Mouse (Mus musculus) forebrain, embryonic 14.5 days (tissue): ENCODE results near the gene Ltb4r2. TPM values are rescaled to one million over a fixed set of nuclear protein-coding genes. Genes with fewer than 3 reads are reported as not detected.
A peak's percentile ranks its signal among the peaks of the same experiment; 100 is the strongest.

Source experiments
- ATAC-seq: fragments of 200-750 bp; cut with Nextera tagmentation; 2 replicates; pipeline ENCODE4 v1.8.0; 2017; ENCODE audit warnings: mild to moderate bottlenecking, moderate library complexity
- DNase-seq: peaks from one replicate; pipeline ENCODE4 v3.0.0-alpha.2; 2015; ENCODE audit warnings: low spot score
- H3K27ac ChIP-seq: fragments of 300-500 bp; sonication (generic); 2 replicates; pipeline ENCODE4 v1.5.1; 2014; ENCODE audit warnings: low read depth, mild to moderate bottlenecking, control low read depth, low read length, moderate library complexity
- H3K27me3 ChIP-seq: fragments of 300-500 bp; sonication (generic); replicated peaks from 2 replicates; pipeline ENCODE4 v1.6.1; 2014; ENCODE audit warnings: low read length, control low read depth, mixed read lengths; ENCODE audit not compliant: control insufficient read depth, insufficient read depth
- H3K36me3 ChIP-seq: fragments of 300-500 bp; sonication (generic); 2 replicates; pipeline ENCODE4 v1.6.1; 2014; ENCODE audit warnings: low read length, control low read depth; ENCODE audit not compliant: control insufficient read depth, insufficient read depth
- H3K4me1 ChIP-seq: fragments of 300-500 bp; sonication (generic); 2 replicates; pipeline ENCODE4 v1.6.1; 2014; ENCODE audit warnings: antibody characterized with exemption, low read length, control low read depth; ENCODE audit not compliant: control insufficient read depth, insufficient read depth
- H3K4me2 ChIP-seq: fragments of 300-500 bp; sonication (generic); 2 replicates; pipeline ENCODE4 v1.6.1; 2014; ENCODE audit warnings: mild to moderate bottlenecking, control low read depth, low read length
- H3K4me3 ChIP-seq: fragments of 300-500 bp; sonication (generic); 2 replicates; pipeline ENCODE4 v1.5.1; 2014; ENCODE audit warnings: low read depth, low read length, control low read depth
- H3K9ac ChIP-seq: fragments of 300-500 bp; sonication (generic); 2 replicates; pipeline ENCODE4 v1.6.1; 2014; ENCODE audit warnings: mild to moderate bottlenecking, low read length, control low read depth, moderate library complexity
- H3K9me3 ChIP-seq: fragments of 300-500 bp; sonication (generic); replicated peaks from 2 replicates; pipeline ENCODE4 v1.6.1; 2016; ENCODE audit warnings: low read length, control low read depth, mixed read lengths; ENCODE audit not compliant: control insufficient read depth
- WGBS: fragments of 180-500 bp; shearing (Covaris S2); extraction: QIAGEN DNeasy Blood & Tissue Kit; methylation state at CpG from one replicate; pipeline ENCODE4 v1.1.7; 2014; 5-methylcytosine and 5-hydroxymethylcytosine counted together
- polyA plus RNA-seq: library from polyadenylated mRNA; unstranded; fragments of >200 nt; fragmentation: Nextera tagmentation; extraction: Ambion mirVana; gene quantifications from 2 replicates; pipeline ENCODE4 v1.2.1, GENCODE M21; 2014

Gene Ltb4r2
- 0.07 and 0.14 TPM in 2 replicates for polyA plus RNA-seq

GRCm38 (mm10) chr14:55761163-55761562 lies at the start of gene Ltb4r2:
Gene Ltb4r2 (plus strand): TSS chr14:55761428.
- H3K36me3 ChIP-seq, result peaks cover under 1% of the 10 kb centered on the region; the same call in 1 of the 2 replicates
- peak within 1 kb of the TSS; percentile 53 for H3K4me3 ChIP-seq
- no peak for DNase-seq
- peak within 1 kb of the TSS; percentile 75 for H3K9ac ChIP-seq
- peaks cover 45% of the 10 kb centered on the region for H3K27me3 ChIP-seq
- no peaks in the 10 kb centered on the region for H3K9me3 ChIP-seq
- peaks cover 4% of the 10 kb centered on the region; the same call in 1 of the 2 replicates for H3K4me1 ChIP-seq
- 78% methylated on average over 6 of the region's 6 CpGs for WGBS
- no peak for ATAC-seq
- H3K4me2 ChIP-seq, result peak within 1 kb of the TSS; percentile 92
- no peak within 1 kb of the TSS for H3K27ac ChIP-seq

GRCm38 (mm10) chr14:55711786-55712185 lies 49.4 kb upstream of the Ltb4r2 start:
- H3K9me3 ChIP-seq, result no peaks in the 10 kb centered on the region
- WGBS, result 85% methylated on average over 7 of the region's 7 CpGs
- H3K36me3 ChIP-seq, result peaks cover 4% of the 10 kb centered on the region; the same call in 1 of the 2 replicates
- H3K27ac ChIP-seq, result no peak overlapping the region
- ATAC-seq (no peak), DNase-seq (no peak)
- H3K9ac ChIP-seq, result no peak overlapping the region
- no peak overlapping the region for H3K4me2 ChIP-seq
- no peaks in the 10 kb centered on the region for H3K4me1 ChIP-seq
- 0 out of 2 replicates have a peak, but pooled peaks cover 3% of the 10 kb centered on the region for H3K27me3 ChIP-seq
- H3K4me3 ChIP-seq, result no peak overlapping the region

GRCm38 (mm10) chr14:55713007-55713728 lies 48.1 kb upstream of the Ltb4r2 start:
- Histone ChIP-seq H3K36me3 (peaks cover 14% of the 10 kb centered on the region), H3K4me2 (no peak overlapping the region), H3K4me1 (no peaks in the 10 kb centered on the region), H3K9ac (no peak overlapping the region), H3K27me3 (0 out of 2 replicates have a peak, but pooled peaks cover 3% of the 10 kb centered on the region), H3K4me3 (no peak overlapping the region), H3K9me3 (no peaks in the 10 kb centered on the region), H3K27ac (no peak overlapping the region)
- DNase-seq (no peak), ATAC-seq (no peak)
- WGBS, result 18% methylated on average over 25 of the region's 25 CpGs

GRCm38 (mm10) chr14:55713729-55714122 lies 47.5 kb upstream of the Ltb4r2 start, which contains the start of gene Tgm1:
Gene Tgm1 (minus strand): TSS chr14:55713926.
- Histone ChIP-seq H3K27me3 (0 out of 2 replicates have a peak, but pooled peaks cover 3% of the 10 kb centered on the region), H3K27ac (no peak within 1 kb of the TSS), H3K4me1 (no peaks in the 10 kb centered on the region), H3K36me3 (peaks cover 20% of the 10 kb centered on the region), H3K9me3 (no peaks in the 10 kb centered on the region), H3K4me2 (no peak within 1 kb of the TSS), H3K4me3 (no peak within 1 kb of the TSS), H3K9ac (no peak within 1 kb of the TSS)
- ATAC-seq, result no peak
- 20% methylated on average over 4 of the region's 4 CpGs for WGBS
- no peak for DNase-seq

- ATAC-seq (no peak), DNase-seq (no peak)
- Histone ChIP-seq H3K4me1 (no peaks in the 10 kb centered on the region), H3K27me3 (0 out of 2 replicates have a peak, but pooled peaks cover 3% of the 10 kb centered on the region), H3K9me3 (no peaks in the 10 kb centered on the region), H3K36me3 (peaks cover 27% of the 10 kb centered on the region), H3K4me3 (no peak overlapping the region), H3K27ac (no peak overlapping the region), H3K9ac (no peak overlapping the region), H3K4me2 (no peak overlapping the region)
- WGBS, result 39% methylated on average over 6 of the region's 6 CpGs
Observed at GRCm38 (mm10) chr14:55714893-55715292, 46.3 kb upstream of the Ltb4r2 start.

- H3K4me3 ChIP-seq, result no peak overlapping the region
- DNase-seq (no peak), ATAC-seq (no peak)
- H3K4me2 ChIP-seq, result no peak overlapping the region
- 91% methylated on average over 6 of the region's 6 CpGs for WGBS
- no peaks in the 10 kb centered on the region for H3K9me3 ChIP-seq
- peaks cover 27% of the 10 kb centered on the region for H3K36me3 ChIP-seq
- no peak overlapping the region for H3K27ac ChIP-seq
- H3K4me1 ChIP-seq, result no peaks in the 10 kb centered on the region
- no peak overlapping the region for H3K9ac ChIP-seq
- H3K27me3 ChIP-seq, result 0 out of 2 replicates have a peak, but pooled peaks cover 3% of the 10 kb centered on the region
Observed at GRCm38 (mm10) chr14:55716271-55716670, 45.0 kb upstream of the Ltb4r2 start.

- Histone ChIP-seq H3K9me3 (no peaks in the 10 kb centered on the region), H3K4me1 (no peaks in the 10 kb centered on the region), H3K27me3 (0 out of 2 replicates have a peak, but pooled peaks cover 3% of the 10 kb centered on the region), H3K27ac (no peak overlapping the region), H3K9ac (no peak overlapping the region), H3K4me2 (no peak overlapping the region), H3K4me3 (no peak overlapping the region), H3K36me3 (peaks cover 27% of the 10 kb centered on the region)
- no peak for ATAC-seq
- DNase-seq, result no peak
- 88% methylated on average over 8 of the region's 8 CpGs for WGBS
Observed at GRCm38 (mm10) chr14:55716884-55717283, 44.3 kb upstream of the Ltb4r2 start.

- 88% methylated on average over 6 of the region's 6 CpGs for WGBS
- Histone ChIP-seq H3K27me3 (no peaks in the 10 kb centered on the region), H3K4me2 (no peak overlapping the region), H3K4me1 (no peaks in the 10 kb centered on the region), H3K36me3 (peaks cover 27% of the 10 kb centered on the region), H3K9ac (no peak overlapping the region), H3K4me3 (no peak overlapping the region), H3K9me3 (no peaks in the 10 kb centered on the region), H3K27ac (no peak overlapping the region)
- no peak for DNase-seq
- no peak for ATAC-seq
Observed at GRCm38 (mm10) chr14:55719737-55720136, 41.5 kb upstream of the Ltb4r2 start.

- Histone ChIP-seq H3K27me3 (no peaks in the 10 kb centered on the region), H3K9me3 (no peaks in the 10 kb centered on the region), H3K4me3 (peak overlapping the region; percentile 77; the same call in 1 of the 2 replicates), H3K4me1 (no peaks in the 10 kb centered on the region), H3K4me2 (no peak overlapping the region), H3K27ac (no peak overlapping the region), H3K36me3 (peaks cover 27% of the 10 kb centered on the region), H3K9ac (no peak overlapping the region)
- 93% methylated on average over 12 of the region's 12 CpGs for WGBS
- DNase-seq (no peak), ATAC-seq (no peak)
Observed at GRCm38 (mm10) chr14:55720666-55721065, 40.6 kb upstream of the Ltb4r2 start.
